Mouse (Mus musculus): ENCODE results near the gene Gm36210. TPM values are rescaled to one million over a fixed set of nuclear protein-coding genes. Genes with fewer than 3 reads are reported as not detected.

Gm36210 gene
- not detected for polyA plus RNA-seq (2014; fragmentation: Illumina TruSeq; extraction: RNeasy Lipid Tissue Mini Kit (QIAGEN cat#74804); ENCODE audit: low read depth, low replicate concordance)

GRCm38 (mm10) chr7:4906466-4906950, at the start of gene Gm36210:
Gene Gm36210, minus strand, starts transcription at chr7:4906516.

GRCm38 (mm10) chr7:4925441-4926381, 19.4 kb upstream of the Gm36210 start, which contains the start of gene Ssc5d:
Gene Ssc5d, plus strand, starts transcription at chr7:4925785.

GRCm38 (mm10) chr7:4921824-4922482, 15.6 kb upstream of the Gm36210 start, which contains the start of gene Nat14:
Gene Nat14, plus strand, starts transcription at chr7:4922028.

GRCm38 (mm10) chr7:4915007-4915665, 8.8 kb upstream of the Gm36210 start, which contains the start of gene Zfp628:
Gene Zfp628, plus strand, starts transcription at chr7:4915217.

GRCm38 (mm10) chr7:4876753-4877221, 29.5 kb downstream of the Gm36210 start, which contains the start of gene Isoc2a:
Gene Isoc2a, plus strand, starts transcription at chr7:4877153.

GRCm38 (mm10) chr7:4870133-4870532, 36.2 kb downstream of the Gm36210 start, which contains the start of gene Isoc2b:
Gene Isoc2b, minus strand, starts transcription at chr7:4870258.

Other genes with a start within 250 kb of the Gm36210 start
- gene Ppp6r1, start 247.5 kb downstream of the Gm36210 start, polyA plus RNA-seq (2014; fragmentation: Illumina TruSeq; extraction: RNeasy Lipid Tissue Mini Kit (QIAGEN cat#74804); ENCODE audit: low read depth, low replicate concordance), result 12.3 TPM
- not detected for gene Hspbp1, start 221.4 kb downstream of the Gm36210 start, polyA plus RNA-seq (2014; fragmentation: Illumina TruSeq; extraction: RNeasy Lipid Tissue Mini Kit (QIAGEN cat#74804); ENCODE audit: low read depth, low replicate concordance)
- gene Brsk1, start 215.9 kb downstream of the Gm36210 start, polyA plus RNA-seq (2014; fragmentation: Illumina TruSeq; extraction: RNeasy Lipid Tissue Mini Kit (QIAGEN cat#74804); ENCODE audit: low read depth, low replicate concordance), result 0.35 TPM
- 4.8 TPM for gene Tmem150b, start 181.3 kb downstream of the Gm36210 start, polyA plus RNA-seq (2014; fragmentation: Illumina TruSeq; extraction: RNeasy Lipid Tissue Mini Kit (QIAGEN cat#74804); ENCODE audit: low read depth, low replicate concordance)
- 3.9 TPM for gene Kmt5c, start 166.4 kb downstream of the Gm36210 start, polyA plus RNA-seq (2014; fragmentation: Illumina TruSeq; extraction: RNeasy Lipid Tissue Mini Kit (QIAGEN cat#74804); ENCODE audit: low read depth, low replicate concordance)
- not detected for gene Cox6b2, start 153.4 kb downstream of the Gm36210 start, polyA plus RNA-seq (2014; fragmentation: Illumina TruSeq; extraction: RNeasy Lipid Tissue Mini Kit (QIAGEN cat#74804); ENCODE audit: low read depth, low replicate concordance)
- gene Fam71e2, start 135.2 kb downstream of the Gm36210 start, polyA plus RNA-seq (2014; fragmentation: Illumina TruSeq; extraction: RNeasy Lipid Tissue Mini Kit (QIAGEN cat#74804); ENCODE audit: low read depth, low replicate concordance), result not detected
- 0.38 TPM for gene Il11, start 123.7 kb downstream of the Gm36210 start, polyA plus RNA-seq (2014; fragmentation: Illumina TruSeq; extraction: RNeasy Lipid Tissue Mini Kit (QIAGEN cat#74804); ENCODE audit: low read depth, low replicate concordance)
- gene Tmem190, start 123.6 kb downstream of the Gm36210 start, polyA plus RNA-seq (2014; fragmentation: Illumina TruSeq; extraction: RNeasy Lipid Tissue Mini Kit (QIAGEN cat#74804); ENCODE audit: low read depth, low replicate concordance), result not detected
- 1.2 TPM for gene Tmem238, start 116.9 kb downstream of the Gm36210 start, polyA plus RNA-seq (2014; fragmentation: Illumina TruSeq; extraction: RNeasy Lipid Tissue Mini Kit (QIAGEN cat#74804); ENCODE audit: low read depth, low replicate concordance)
- 18.9 TPM for gene Rpl28, start 113.6 kb downstream of the Gm36210 start, polyA plus RNA-seq (2014; fragmentation: Illumina TruSeq; extraction: RNeasy Lipid Tissue Mini Kit (QIAGEN cat#74804); ENCODE audit: low read depth, low replicate concordance)
- gene Ube2s, start 93.9 kb downstream of the Gm36210 start, polyA plus RNA-seq (2014; fragmentation: Illumina TruSeq; extraction: RNeasy Lipid Tissue Mini Kit (QIAGEN cat#74804); ENCODE audit: low read depth, low replicate concordance), result 2.9 TPM
- gene Shisa7, start 61.8 kb downstream of the Gm36210 start, polyA plus RNA-seq (2014; fragmentation: Illumina TruSeq; extraction: RNeasy Lipid Tissue Mini Kit (QIAGEN cat#74804); ENCODE audit: low read depth, low replicate concordance), result 0.66 TPM
- gene Isoc2b, start 36.3 kb downstream of the Gm36210 start, polyA plus RNA-seq (2014; fragmentation: Illumina TruSeq; extraction: RNeasy Lipid Tissue Mini Kit (QIAGEN cat#74804); ENCODE audit: low read depth, low replicate concordance), result 1.4 TPM
- 0.44 TPM for gene Isoc2a, start 29.4 kb downstream of the Gm36210 start, polyA plus RNA-seq (2014; fragmentation: Illumina TruSeq; extraction: RNeasy Lipid Tissue Mini Kit (QIAGEN cat#74804); ENCODE audit: low read depth, low replicate concordance)
- gene Zfp628, start 8.7 kb upstream of the Gm36210 start, polyA plus RNA-seq (2014; fragmentation: Illumina TruSeq; extraction: RNeasy Lipid Tissue Mini Kit (QIAGEN cat#74804); ENCODE audit: low read depth, low replicate concordance), result not detected
- 1.5 TPM for gene Nat14, start 15.5 kb upstream of the Gm36210 start, polyA plus RNA-seq (2014; fragmentation: Illumina TruSeq; extraction: RNeasy Lipid Tissue Mini Kit (QIAGEN cat#74804); ENCODE audit: low read depth, low replicate concordance)
- 0.38 TPM for gene Ssc5d, start 19.3 kb upstream of the Gm36210 start, polyA plus RNA-seq (2014; fragmentation: Illumina TruSeq; extraction: RNeasy Lipid Tissue Mini Kit (QIAGEN cat#74804); ENCODE audit: low read depth, low replicate concordance)
- not detected for gene Sbk2, start 57.9 kb upstream of the Gm36210 start, polyA plus RNA-seq (2014; fragmentation: Illumina TruSeq; extraction: RNeasy Lipid Tissue Mini Kit (QIAGEN cat#74804); ENCODE audit: low read depth, low replicate concordance)
- gene Sbk3, start 64.7 kb upstream of the Gm36210 start, polyA plus RNA-seq (2014; fragmentation: Illumina TruSeq; extraction: RNeasy Lipid Tissue Mini Kit (QIAGEN cat#74804); ENCODE audit: low read depth, low replicate concordance), result not detected
- gene Zfp579, start 89.6 kb upstream of the Gm36210 start, polyA plus RNA-seq (2014; fragmentation: Illumina TruSeq; extraction: RNeasy Lipid Tissue Mini Kit (QIAGEN cat#74804); ENCODE audit: low read depth, low replicate concordance), result 36.0 TPM
- not detected for gene Zfp524, start 107.9 kb upstream of the Gm36210 start, polyA plus RNA-seq (2014; fragmentation: Illumina TruSeq; extraction: RNeasy Lipid Tissue Mini Kit (QIAGEN cat#74804); ENCODE audit: low read depth, low replicate concordance)
- gene Fiz1, start 108.2 kb upstream of the Gm36210 start, polyA plus RNA-seq (2014; fragmentation: Illumina TruSeq; extraction: RNeasy Lipid Tissue Mini Kit (QIAGEN cat#74804); ENCODE audit: low read depth, low replicate concordance), result 12.5 TPM
- not detected for gene Gm44973, start 109.0 kb upstream of the Gm36210 start, polyA plus RNA-seq (2014; fragmentation: Illumina TruSeq; extraction: RNeasy Lipid Tissue Mini Kit (QIAGEN cat#74804); ENCODE audit: low read depth, low replicate concordance)
- gene Zfp865, start 113.9 kb upstream of the Gm36210 start, polyA plus RNA-seq (2014; fragmentation: Illumina TruSeq; extraction: RNeasy Lipid Tissue Mini Kit (QIAGEN cat#74804); ENCODE audit: low read depth, low replicate concordance), result 9.8 TPM
- not detected for gene Ccdc106, start 114.0 kb upstream of the Gm36210 start, polyA plus RNA-seq (2014; fragmentation: Illumina TruSeq; extraction: RNeasy Lipid Tissue Mini Kit (QIAGEN cat#74804); ENCODE audit: low read depth, low replicate concordance)
- gene 4632433K11Rik, start 127.6 kb upstream of the Gm36210 start, polyA plus RNA-seq (2014; fragmentation: Illumina TruSeq; extraction: RNeasy Lipid Tissue Mini Kit (QIAGEN cat#74804); ENCODE audit: low read depth, low replicate concordance), result 2.8 TPM
- 7.6 TPM for gene Zfp784, start 131.9 kb upstream of the Gm36210 start, polyA plus RNA-seq (2014; fragmentation: Illumina TruSeq; extraction: RNeasy Lipid Tissue Mini Kit (QIAGEN cat#74804); ENCODE audit: low read depth, low replicate concordance)
- 0.41 TPM for gene Zfp580, start 145.0 kb upstream of the Gm36210 start, polyA plus RNA-seq (2014; fragmentation: Illumina TruSeq; extraction: RNeasy Lipid Tissue Mini Kit (QIAGEN cat#74804); ENCODE audit: low read depth, low replicate concordance)
- gene U2af2, start 155.6 kb upstream of the Gm36210 start, polyA plus RNA-seq (2014; fragmentation: Illumina TruSeq; extraction: RNeasy Lipid Tissue Mini Kit (QIAGEN cat#74804); ENCODE audit: low read depth, low replicate concordance), result 19.6 TPM
- 3.2 TPM for gene Epn1, start 173.7 kb upstream of the Gm36210 start, polyA plus RNA-seq (2014; fragmentation: Illumina TruSeq; extraction: RNeasy Lipid Tissue Mini Kit (QIAGEN cat#74804); ENCODE audit: low read depth, low replicate concordance)
- gene Rfpl4, start 210.4 kb upstream of the Gm36210 start, polyA plus RNA-seq (2014; fragmentation: Illumina TruSeq; extraction: RNeasy Lipid Tissue Mini Kit (QIAGEN cat#74804); ENCODE audit: low read depth, low replicate concordance), result not detected
- gene Rasl2-9, start 219.4 kb upstream of the Gm36210 start, polyA plus RNA-seq (2014; fragmentation: Illumina TruSeq; extraction: RNeasy Lipid Tissue Mini Kit (QIAGEN cat#74804); ENCODE audit: low read depth, low replicate concordance), result 1.2 TPM
- gene Vmn1r55, start 243.2 kb upstream of the Gm36210 start, polyA plus RNA-seq (2014; fragmentation: Illumina TruSeq; extraction: RNeasy Lipid Tissue Mini Kit (QIAGEN cat#74804); ENCODE audit: low read depth, low replicate concordance), result not detected

Measured in sigmoid colon, adult 10 weeks (tissue).